Mouse (Mus musculus) cerebellum, adult 11-12 months (tissue): Measurements from ENCODE around the gene Hemgn.

Experiments used
- DNase-seq: peaks from one replicate; pipeline ENCODE4 v3.0.0; 2022

Gene Hemgn

DNA sequence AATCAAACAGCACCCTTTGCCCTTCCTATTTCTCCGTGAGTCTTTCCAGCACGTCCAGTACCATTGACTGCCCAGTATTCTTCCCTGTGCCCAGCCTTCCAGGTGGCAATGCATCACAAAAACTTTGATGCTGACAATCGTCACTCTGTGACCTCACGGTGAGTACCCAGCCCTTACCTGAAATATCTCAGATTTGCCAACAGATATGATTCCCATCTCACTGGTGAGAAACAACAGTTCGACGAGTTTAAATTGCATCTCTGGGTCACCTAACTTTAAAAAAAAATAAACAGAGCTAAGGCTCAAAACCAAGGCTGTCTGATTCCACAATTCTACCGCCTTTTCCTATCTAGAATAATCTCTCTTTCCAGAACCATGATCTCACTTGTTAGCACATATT lies at the start of gene Hemgn:
Hemgn (minus strand) TSS at position 101 of the 400 bp plus-strand sequence.
- DNase-seq, result no peak

DNA sequence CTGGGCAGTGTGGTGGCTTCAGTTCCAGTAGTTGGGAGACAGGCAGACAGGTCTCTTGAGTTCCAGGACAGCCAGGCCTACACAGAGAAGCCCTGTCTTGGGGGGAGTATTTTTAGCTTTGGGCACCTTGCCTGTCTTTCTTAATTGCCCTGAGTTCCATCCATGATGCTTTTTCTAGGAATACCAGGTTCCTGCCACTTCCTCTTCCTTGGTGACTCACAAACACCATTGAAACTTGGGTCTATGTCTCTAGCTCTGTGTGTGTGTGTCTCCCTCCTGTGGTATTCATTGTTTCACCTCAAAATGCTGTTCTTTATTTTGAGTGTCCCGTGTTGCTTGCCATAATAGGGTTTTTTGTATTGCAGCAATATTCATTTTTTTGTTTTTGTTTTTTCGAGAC lies 45.1 kb upstream of the Hemgn start:
- no peak for DNase-seq

DNA sequence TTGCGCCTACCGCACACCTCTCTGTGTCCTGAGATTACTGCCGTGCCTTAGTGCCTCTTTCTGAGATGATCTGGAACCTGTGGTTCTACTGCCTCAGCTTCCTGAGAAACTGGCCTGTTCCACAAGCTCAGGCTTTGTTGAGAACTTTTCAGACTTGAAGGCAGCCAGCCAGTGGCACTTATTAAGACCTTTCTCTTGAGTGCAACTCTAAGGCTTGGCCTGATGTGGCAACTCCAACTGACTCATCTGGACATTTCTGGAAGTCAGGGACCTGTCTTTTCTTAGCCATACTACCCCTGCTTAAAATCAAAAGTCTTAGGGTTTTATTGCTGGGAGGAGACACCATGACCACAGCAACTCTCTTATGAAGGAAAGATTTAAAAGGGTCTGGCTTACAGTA lies 43.9 kb upstream of the Hemgn start:
- no peak for DNase-seq

DNA sequence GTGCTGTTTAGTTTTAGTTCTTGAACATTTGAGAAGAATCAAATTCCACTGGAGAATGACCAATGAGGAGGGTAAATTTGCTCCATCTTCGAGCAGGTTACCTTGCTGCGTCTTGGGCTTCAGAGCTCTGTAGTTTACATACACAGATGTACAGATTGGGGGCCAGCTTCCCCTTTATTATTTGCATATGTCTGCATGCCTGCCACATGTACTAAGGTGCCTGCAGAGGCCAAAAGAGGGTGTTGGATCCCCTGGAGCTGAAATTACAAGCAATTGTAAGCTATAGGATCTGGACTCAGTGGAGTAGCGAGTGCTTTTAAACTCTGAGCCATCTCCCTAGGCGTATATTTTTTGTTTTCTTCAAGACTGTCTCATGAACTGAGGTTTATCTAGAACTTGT lies 43.5 kb upstream of the Hemgn start:
- no peak for DNase-seq

GRCm38 (mm10) chr4:46454097-46454864 lies 41.0 kb upstream of the Hemgn start:
- no peak for DNase-seq

DNA sequence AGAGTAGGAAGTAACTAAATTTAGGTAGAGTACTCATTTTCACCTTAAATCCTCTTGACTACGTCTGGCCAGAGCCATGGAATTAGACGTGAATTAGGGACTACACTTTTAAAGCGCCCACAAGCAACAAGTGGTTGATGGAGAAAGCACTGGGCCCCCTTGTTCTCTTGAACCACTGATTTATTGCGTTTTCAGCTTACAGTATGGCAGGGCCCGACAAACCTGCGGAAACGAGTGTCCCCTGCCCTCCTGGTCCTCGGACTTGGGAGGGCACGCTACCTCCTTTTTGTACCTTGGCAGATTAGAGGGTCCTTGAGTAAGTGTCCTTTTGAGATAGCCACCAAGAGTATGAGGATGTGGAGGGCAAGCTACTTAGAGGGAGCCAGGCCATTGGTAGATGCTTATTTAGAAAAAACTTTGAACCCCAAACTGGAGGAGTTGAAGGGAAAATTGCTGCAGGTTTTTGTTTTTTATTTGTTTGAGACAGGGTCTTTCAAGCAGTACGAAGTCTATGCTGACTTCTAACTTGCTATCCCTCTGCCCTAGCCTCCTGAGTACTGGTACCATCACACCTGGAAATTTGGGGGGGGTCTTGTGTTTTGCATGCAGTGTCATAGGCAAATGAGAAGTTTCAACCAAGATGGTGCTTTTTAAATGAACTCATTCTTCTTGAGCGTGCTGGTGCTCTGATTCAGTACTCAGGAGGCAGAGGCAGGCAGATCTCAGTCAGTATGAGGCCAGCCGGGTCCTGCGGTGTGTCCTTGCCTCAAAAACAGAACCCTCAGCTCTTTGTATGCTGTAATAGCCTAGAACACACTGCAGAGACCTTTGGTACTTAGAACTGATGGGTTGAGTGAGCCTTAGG lies 39.8 kb upstream of the Hemgn start:
- peak; percentile 40 for DNase-seq

DNA sequence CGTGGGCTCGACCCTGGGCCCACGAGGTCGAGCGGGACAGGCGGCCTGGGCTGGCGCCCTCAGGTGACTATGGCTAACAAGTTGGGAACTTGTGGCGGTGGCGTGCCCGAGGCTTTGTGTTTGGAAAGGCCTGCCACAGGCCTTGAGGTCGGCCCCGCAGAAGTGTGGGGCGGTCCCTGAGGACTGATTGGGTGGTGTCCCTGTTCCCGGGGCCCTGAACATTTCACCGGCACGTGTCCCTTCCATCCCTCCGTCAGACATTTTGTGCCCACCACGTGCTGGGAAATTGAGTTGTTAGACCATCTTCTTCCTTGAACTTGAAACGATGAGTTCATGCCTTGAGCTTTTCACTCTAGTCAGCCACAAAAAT lies 39.2 kb upstream of the Hemgn start:
- peak; percentile 68 for DNase-seq

GRCm38 (mm10) chr4:46451758-46452480 lies 38.6 kb upstream of the Hemgn start:
- peak; percentile 83 for DNase-seq

DNA sequence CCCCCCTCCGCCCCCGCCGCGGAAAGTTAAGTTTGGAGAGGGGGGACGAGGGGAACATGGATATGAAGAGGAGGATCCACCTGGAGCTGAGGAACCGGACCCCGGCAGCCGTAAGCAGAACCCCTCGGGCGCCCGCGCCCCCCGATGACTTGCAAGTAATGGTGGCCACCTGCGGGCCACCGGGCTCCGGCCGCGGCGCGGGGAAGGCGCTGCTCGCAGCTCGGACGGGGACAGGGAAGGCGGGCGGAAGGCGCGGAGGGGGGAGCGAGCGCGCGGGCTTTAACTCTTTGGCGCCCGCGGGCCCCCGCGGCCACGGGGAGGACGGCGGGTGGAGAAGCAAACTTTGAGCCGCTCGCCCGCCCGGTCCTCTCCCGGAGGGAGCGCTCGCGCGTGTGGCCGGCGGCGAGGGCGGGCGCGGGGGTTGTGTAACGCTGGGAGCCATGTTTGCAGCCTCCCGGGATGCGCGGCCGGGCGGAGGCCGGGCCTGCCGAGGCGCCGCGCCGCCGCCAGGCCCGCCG lies 38.0 kb upstream of the Hemgn start:
- peak; percentile 86 for DNase-seq

DNA sequence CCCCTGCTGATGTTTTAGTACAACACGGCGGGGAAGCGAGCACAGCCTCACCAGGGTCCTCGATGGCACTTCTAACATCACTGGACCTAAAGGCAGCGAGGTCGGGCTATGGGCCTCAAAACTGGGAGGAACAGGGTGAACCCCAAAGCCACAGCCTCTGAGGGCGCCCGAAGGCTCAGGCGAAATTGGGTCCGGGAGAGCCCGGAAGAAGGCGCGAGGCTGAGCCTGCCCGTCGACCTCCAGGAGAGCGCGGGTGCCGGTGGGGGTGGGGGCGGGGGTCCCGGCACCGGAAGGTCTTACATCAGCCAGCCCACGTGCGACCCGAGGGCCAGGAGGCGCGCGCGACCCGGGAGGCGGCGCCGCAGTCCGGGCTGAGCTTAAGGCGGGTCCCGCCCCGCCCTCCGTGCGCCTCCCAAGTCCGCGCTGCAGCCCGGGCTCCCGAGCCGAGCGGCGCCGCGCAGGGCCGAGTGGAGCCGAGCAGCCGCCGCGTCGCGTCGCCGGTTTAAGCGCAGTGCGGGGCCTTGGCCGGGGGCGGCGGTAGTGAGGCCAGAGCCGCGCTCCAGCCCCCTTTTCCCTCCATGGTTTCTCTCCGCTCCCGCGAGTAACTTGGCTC lies 37.3 kb upstream of the Hemgn start, which contains the start of gene Anp32b:
Anp32b (plus strand) TSS at position 384 of the 613 bp plus-strand sequence.
- DNase-seq, result peak; percentile 93

DNA sequence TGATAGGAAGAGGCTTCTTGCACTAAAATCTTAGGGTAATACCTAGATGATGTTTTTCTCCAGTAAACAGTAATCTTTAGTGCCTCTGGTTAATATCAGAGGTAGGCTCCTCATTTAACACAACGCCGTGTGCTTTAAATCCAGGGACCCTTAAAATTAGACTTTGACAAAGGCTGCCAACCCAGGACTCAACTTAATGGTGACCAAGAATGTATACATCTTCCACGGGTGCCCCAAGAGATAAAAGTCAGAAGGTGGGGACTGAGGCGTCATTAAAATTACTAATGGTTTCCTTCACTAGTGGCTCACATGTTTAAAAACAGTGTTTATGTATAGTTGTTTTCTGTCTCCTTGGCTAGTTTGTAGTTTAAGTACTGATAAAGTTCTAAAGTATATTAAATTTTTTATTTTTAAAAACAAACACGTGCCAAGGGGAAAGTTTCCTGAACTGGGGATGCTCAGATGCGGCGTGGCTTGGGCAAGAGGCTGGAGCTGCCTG lies 36.8 kb upstream of the Hemgn start:
- no peak for DNase-seq

- peak; percentile 81 for DNase-seq
These were observed 35.6 kb upstream of the Hemgn start for GRCm38 (mm10) chr4:46448886-46449285.

- DNase-seq, result no peak
These were observed 34.2 kb upstream of the Hemgn start for GRCm38 (mm10) chr4:46447461-46447860.

DNA sequence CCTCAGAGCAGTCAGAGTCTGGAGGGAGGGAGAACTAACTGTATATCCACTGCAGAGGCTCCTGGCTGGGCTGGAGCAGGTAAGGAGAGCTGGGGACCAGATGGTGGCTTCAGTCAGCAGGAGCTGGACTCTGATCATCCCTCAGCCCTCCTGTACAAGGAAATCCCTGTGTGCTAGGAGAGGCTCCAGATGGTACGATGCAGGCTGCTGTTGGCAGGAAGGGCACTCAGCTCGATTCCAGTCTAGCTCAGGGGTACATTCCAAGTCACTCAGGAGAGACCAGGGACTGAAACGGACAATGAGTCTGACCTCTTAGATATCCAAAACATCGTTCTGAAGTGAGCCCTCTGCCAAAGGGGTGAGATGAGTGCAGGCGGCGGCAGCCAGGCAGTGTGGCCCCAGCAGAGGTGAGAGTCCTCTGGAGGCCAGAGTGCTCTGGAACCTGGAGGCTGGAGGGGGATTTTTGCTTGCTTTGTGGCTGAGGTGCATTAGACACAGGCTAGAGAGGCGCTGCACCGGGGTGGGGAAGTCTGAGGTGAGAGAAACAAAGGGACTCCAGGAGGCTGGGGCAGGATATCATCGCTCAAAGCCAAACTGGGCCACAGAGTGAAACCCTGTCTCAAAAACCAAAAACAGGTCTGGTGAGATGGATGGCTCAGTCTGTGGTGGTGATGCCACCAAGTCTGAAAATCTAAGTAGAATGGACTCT lies 32.1 kb upstream of the Hemgn start:
- DNase-seq, result peak; percentile 89

DNA sequence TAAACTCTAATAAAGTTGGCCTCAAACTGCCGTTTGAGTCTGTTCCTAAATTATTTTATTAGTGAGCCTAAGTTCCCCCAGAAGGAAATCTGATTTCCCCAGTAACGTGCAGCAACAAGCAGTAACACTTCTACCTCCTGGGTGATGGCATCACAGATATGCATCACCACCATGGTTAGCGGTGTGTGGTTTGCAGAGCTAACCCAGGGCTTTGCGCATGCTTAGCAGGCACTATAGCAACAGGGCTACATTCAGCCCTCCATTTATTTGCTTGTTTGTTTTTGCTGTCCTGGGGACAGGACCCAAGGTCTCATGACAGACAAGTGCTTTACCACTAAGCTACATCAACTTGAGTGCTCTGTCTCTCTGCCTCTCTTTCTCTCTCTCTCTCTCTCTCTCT lies 29.2 kb upstream of the Hemgn start:
- no peak for DNase-seq

DNA sequence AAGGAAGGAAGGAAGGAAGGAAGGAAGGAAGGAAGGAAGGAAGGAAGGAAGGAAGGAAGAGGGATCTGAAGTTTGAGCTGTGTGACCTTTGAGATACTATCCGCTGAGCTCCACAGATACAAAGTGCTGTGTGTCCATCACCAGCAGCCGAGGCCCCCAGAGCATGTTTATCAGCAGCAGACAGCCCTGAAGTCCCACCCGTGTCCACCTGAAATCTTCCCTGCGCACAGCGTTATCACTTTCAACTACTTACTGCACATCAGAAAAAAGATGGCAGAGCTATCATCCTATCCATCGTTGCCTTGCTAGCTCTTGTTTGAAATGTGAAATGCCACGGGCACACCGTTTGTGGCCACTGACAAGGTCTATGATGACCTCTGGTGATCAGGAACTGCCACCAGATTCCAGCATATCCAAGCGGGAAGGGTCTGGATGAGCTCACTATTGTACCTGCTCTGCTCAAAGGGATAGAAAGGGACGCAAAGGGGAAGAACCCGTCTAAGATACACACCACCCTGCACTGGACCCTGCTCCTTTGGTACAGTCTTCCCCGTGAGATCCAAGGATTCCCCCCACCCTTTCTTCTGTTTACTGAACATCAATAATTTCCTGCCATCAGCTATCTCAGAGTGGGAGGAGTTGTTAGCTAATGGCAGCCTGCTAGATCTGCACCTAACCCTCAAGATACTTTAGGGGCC lies 19.2 kb upstream of the Hemgn start:
- DNase-seq, result no peak

DNA sequence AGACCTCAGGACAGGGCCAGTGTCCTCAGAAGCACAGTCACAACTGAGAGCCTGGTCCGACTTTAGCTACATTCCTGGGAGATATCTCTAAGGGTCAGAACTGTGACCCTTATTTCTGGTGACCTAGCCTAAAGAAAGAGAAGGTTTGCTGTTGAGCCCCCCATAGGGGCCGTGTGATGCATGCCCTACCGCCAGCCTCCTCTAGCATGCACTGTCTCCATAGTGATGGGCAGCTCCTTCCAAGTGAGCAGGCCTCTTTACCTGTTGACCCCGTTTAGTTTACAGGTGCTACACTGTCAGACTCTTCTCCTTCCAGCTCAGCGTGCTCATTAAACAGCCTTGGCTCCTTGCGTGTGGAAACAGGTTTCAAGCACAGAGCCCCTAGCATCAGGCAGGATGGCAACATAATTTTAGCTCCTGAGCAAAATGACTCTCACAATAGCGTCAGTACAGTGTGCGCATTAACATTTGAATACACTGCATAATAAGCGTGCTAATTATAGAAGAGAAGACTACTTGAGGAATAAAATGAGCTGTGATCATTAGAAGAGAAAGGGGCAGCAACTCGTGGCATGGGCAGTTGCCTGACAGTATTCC lies 15.7 kb upstream of the Hemgn start:
- DNase-seq, result no peak

DNA sequence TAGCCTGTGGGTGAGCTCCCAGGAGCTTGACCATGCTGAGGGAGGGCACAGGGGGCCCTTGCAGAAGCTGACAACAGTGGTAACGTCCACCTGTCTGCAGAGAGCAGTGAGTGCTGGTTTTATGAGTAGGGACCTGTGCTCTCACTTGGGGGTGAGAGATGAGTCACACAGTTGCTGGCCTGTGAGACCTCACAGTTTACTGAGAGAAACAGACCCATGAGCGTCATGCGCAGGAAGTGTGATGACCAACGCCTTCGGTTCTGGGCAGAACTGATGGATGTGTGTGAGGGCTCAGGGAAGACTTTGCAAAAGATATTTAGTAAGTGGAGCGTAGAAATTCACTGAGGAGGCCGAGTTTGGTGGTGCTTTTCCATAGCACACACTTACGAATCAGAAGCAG lies 9.3 kb upstream of the Hemgn start:
- no peak for DNase-seq

DNA sequence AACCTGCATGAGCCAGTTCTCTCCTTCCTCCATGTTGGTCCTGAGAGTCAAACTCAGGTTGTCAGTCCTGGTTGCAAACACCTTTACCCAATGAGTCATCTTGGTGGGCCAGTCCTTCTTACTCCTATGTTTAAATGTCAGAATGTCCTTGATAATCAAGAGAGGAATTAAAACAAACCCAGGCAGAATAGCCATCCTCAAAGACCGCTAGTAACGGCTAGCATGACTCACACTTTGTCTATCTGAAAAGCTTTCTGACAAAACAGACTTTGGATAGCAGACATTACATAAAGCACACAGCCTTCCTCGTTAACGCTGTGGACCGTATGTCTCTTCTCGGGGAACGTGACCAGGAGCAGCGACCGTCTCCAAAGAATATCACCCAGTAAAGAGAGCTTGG lies 5.5 kb upstream of the Hemgn start:
- no peak for DNase-seq

DNA sequence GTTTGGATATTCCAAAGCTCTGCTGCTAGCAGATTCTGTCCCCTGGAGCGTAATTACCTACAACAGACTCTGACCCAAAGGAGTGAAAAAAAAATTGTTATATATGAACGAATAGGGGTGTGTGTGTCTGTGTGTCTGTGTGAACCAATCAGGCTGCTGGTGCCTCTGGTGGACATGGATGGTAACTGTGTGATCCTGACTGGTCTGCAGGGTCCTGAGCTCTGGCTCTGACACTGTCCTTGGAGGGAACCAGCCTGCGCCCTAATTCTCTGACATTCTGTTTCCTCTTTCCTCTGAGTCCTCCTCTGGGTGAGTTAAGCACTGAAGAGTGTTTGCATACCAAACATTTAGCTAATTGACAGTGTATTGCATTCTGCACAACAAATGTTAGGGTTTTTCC lies 4.2 kb upstream of the Hemgn start:
- DNase-seq, result no peak

DNA sequence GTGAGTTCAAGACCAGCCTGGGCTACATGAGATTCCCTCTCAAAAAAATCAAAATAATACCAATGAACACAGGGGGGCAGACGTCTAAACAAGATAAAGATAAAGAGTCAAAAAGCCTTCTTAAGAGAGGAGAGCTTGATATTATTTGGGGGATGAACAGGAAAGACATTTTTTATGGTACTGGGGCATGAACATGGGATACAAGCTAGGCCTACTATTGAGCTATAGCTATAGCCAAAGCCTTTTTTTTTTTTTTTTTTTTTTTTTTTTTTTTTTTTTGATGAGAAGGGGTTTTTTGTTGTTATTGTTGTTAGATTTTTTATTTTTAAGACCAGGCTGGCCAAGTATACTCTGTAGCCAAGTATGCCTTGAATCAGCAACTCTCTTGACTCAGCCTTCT lies 1.2 kb downstream of the Hemgn start:
- DNase-seq, result no peak
